Mouse (Mus musculus) heart, embryonic 16.5 days (tissue): Measurements from ENCODE around the gene Cdk5rap3. TPM values are rescaled to one million over a fixed set of nuclear protein-coding genes. Genes with fewer than 3 reads are reported as not detected.

Source experiments
- ATAC-seq: fragments of 200-750 bp; cut with Nextera tagmentation; replicated peaks from 2 replicates; pipeline ENCODE4 v1.8.0; 2017; ENCODE audit warnings: moderate number of reproducible peaks; ENCODE audit not compliant: insufficient read depth, low FRiP score; ENCODE audit errors: extremely low read depth
- H3K27ac ChIP-seq: fragments of 300-500 bp; sonication (generic); 2 replicates; pipeline ENCODE4 v1.5.1; 2014; ENCODE audit warnings: mild to moderate bottlenecking, low read length, control low read depth, moderate library complexity
- H3K27me3 ChIP-seq: fragments of 300-500 bp; sonication (generic); 2 replicates; pipeline ENCODE4 v1.6.1; 2014; ENCODE audit warnings: low read length, mixed read lengths; ENCODE audit not compliant: control insufficient read depth, insufficient read depth
- H3K36me3 ChIP-seq: fragments of 300-500 bp; sonication (generic); 2 replicates; pipeline ENCODE4 v1.6.1; 2014; ENCODE audit not compliant: control insufficient read depth, insufficient read depth
- H3K4me1 ChIP-seq: fragments of 300-500 bp; sonication (generic); 2 replicates; pipeline ENCODE4 v1.6.1; 2014; ENCODE audit warnings: low read length, mixed read lengths; ENCODE audit not compliant: control insufficient read depth, insufficient read depth
- H3K4me2 ChIP-seq: fragments of 300-500 bp; sonication (generic); 2 replicates; pipeline ENCODE4 v1.6.1; 2014; ENCODE audit warnings: low read depth, mild to moderate bottlenecking, control low read depth, low read length
- H3K4me3 ChIP-seq: fragments of 300-500 bp; sonication (generic); 2 replicates; pipeline ENCODE4 v1.5.1; 2014; ENCODE audit warnings: mild to moderate bottlenecking, control low read depth, low read length
- H3K9ac ChIP-seq: fragments of 300-500 bp; sonication (generic); 2 replicates; pipeline ENCODE4 v1.6.1; 2014; ENCODE audit warnings: low read length, control low read depth
- H3K9me3 ChIP-seq: fragments of 300-500 bp; sonication (generic); replicated peaks from 2 replicates; pipeline ENCODE4 v1.6.1; 2016; ENCODE audit warnings: low read length; ENCODE audit not compliant: control insufficient read depth
- WGBS: fragments of 180-500 bp; shearing (Covaris S2); extraction: QIAGEN DNeasy Blood & Tissue Kit; methylation state at CpG from one replicate; pipeline ENCODE4 v1.1.7; 2014; 5-methylcytosine and 5-hydroxymethylcytosine counted together
- polyA plus RNA-seq: library from polyadenylated mRNA; unstranded; fragments of >200 nt; fragmentation: Nextera tagmentation; extraction: Ambion mirVana; gene quantifications from 2 replicates; pipeline ENCODE4 v1.2.1, GENCODE M21; 2015

Cdk5rap3 gene
- polyA plus RNA-seq, 1 experiment from 2014 or later: 60.5 TPM

DNA sequence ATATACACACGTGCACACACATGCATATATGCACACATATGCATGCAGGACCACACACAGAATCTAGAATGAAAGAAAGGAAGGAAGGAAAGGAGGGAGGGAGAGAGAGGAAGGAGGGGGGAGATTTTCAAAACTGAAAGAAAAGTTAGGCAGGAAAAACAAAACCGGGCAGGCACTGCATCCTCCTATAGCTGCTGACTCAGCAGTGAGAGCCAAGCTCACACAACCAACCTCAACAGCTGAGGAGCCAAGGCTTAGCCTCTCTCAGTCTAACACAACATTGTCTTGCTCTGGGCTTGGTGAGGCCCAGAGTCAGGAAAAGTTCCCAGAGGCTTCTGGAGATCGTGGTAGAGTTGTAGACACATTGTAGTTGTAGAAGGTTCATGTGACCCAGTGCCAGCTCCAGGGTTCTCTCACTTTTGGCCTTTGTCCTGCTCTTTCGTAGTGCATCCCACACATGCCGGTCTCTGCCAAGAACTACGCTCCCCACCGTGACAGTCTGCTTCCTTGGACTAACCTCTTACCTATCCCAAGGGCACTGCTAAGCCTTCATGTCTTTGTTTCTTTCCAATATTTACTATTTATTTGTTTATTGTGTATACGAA is 29.3 kb downstream of the Cdk5rap3 start:
- H3K4me2 ChIP-seq: no peak overlapping the region
- no peaks in the 10 kb centered on the region for H3K36me3 ChIP-seq
- no peaks in the 10 kb centered on the region for H3K9me3 ChIP-seq
- WGBS: 73% methylated on average over 8 of the region's 8 CpGs
- no peak overlapping the region for H3K27ac ChIP-seq
- ATAC-seq: no peak
- no peaks in the 10 kb centered on the region for H3K27me3 ChIP-seq
- no peak overlapping the region for H3K9ac ChIP-seq
- no peak overlapping the region for H3K4me3 ChIP-seq
- H3K4me1 ChIP-seq: no peaks in the 10 kb centered on the region

GRCm38 (mm10) chr11:96885901-96886340 is 30.4 kb downstream of the Cdk5rap3 start:
- Histone ChIP-seq H3K4me2 (no peak overlapping the region), H3K27ac (no peak overlapping the region), H3K4me3 (no peak overlapping the region), H3K9ac (no peak overlapping the region), H3K4me1 (no peaks in the 10 kb centered on the region), H3K9me3 (no peaks in the 10 kb centered on the region), H3K36me3 (no peaks in the 10 kb centered on the region), H3K27me3 (no peaks in the 10 kb centered on the region)
- no peak for ATAC-seq
- 66% methylated on average over 5 of the region's 5 CpGs for WGBS

DNA sequence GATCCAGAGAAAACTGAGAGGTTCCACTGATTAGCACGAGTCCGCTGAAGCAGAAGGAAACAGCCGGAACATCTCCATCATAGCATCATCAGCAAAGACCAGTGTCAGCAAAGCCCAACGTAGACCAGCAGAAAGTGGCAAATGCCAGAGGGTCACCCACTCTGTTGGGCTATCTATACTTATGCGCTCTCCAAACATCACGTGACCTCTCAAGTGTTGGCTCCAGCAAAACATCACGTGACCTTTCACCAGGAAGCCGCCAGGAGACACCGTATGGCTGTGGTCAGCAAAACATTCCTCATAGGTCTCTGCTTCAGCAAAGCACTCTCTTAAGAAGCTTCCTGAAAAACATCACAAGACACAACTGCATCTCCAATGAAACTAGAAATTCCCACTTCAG is 36.0 kb downstream of the Cdk5rap3 start:
- no peaks in the 10 kb centered on the region for H3K9me3 ChIP-seq
- no peak overlapping the region for H3K4me2 ChIP-seq
- peaks cover 3% of the 10 kb centered on the region; the same call in 1 of the 2 replicates for H3K4me1 ChIP-seq
- H3K36me3 ChIP-seq: no peaks in the 10 kb centered on the region
- H3K27ac ChIP-seq: no peak overlapping the region
- H3K4me3 ChIP-seq: no peak overlapping the region
- peaks cover 2% of the 10 kb centered on the region; the same call in 1 of the 2 replicates for H3K27me3 ChIP-seq
- H3K9ac ChIP-seq: no peak overlapping the region
- ATAC-seq: no peak
- WGBS: 51% methylated on average over 9 of the region's 9 CpGs

DNA sequence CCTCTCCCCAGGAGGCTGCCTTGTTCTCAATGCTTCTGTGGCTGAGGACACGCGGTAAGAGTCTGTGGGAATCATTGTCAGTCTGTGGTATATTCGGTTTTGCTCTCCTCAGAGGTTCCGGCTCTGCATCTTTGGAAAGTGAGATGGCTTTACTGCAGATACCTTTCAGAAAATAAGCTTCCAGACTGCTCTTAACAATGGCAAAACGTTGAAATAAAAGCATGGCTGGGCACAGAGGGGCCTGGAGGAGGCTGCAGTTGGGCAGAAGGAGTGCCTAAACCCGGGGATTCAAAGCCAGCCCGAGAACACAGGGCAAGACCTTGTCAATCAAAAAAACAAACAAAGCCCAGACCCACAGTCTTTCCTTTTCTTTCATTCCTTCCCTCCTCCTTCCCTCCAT is 36.9 kb downstream of the Cdk5rap3 start:
- H3K9ac ChIP-seq: no peak overlapping the region
- H3K9me3 ChIP-seq: no peaks in the 10 kb centered on the region
- H3K27me3 ChIP-seq: peaks cover 7% of the 10 kb centered on the region
- no peak overlapping the region for H3K27ac ChIP-seq
- ATAC-seq: no peak
- H3K4me2 ChIP-seq: no peak overlapping the region
- no peak overlapping the region for H3K4me3 ChIP-seq
- H3K36me3 ChIP-seq: no peaks in the 10 kb centered on the region
- H3K4me1 ChIP-seq: peaks cover 3% of the 10 kb centered on the region; the same call in 1 of the 2 replicates
- 43% methylated on average over 7 of the region's 7 CpGs for WGBS

- Histone ChIP-seq H3K9ac (no peak overlapping the region), H3K4me3 (no peak overlapping the region), H3K27me3 (peaks cover 7% of the 10 kb centered on the region), H3K4me1 (peaks cover 3% of the 10 kb centered on the region; the same call in 1 of the 2 replicates), H3K27ac (no peak overlapping the region), H3K36me3 (no peaks in the 10 kb centered on the region), H3K4me2 (no peak overlapping the region), H3K9me3 (no peaks in the 10 kb centered on the region)
- WGBS: 49% methylated on average over 3 of the region's 3 CpGs
- ATAC-seq: no peak
These were observed 37.6 kb downstream of the Cdk5rap3 start for GRCm38 (mm10) chr11:96878715-96879114.

DNA sequence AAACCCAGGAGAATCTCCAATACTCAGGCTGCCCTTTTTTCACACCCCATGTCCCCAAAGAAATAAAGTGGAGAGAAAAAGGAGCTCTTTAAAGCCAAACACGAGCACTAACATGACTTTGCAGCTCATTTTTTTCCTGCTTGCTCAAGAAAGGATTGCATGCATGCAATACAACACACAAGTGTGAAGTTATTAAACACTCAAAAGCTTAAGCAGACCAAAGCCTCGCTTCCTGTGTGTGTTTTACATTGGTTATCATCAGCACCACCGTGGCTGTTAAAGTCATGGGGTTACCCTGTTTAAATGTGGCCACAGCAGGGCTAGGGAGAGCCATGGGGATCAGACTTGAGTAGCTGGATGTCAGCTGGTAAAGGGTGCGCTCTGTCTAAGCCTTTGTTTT is 39.2 kb downstream of the Cdk5rap3 start:
- Histone ChIP-seq H3K36me3 (no peaks in the 10 kb centered on the region), H3K27ac (no peak overlapping the region), H3K4me1 (peaks cover 9% of the 10 kb centered on the region), H3K4me2 (no peak overlapping the region), H3K9me3 (no peaks in the 10 kb centered on the region), H3K9ac (no peak overlapping the region), H3K27me3 (peaks cover 9% of the 10 kb centered on the region), H3K4me3 (no peak overlapping the region)
- 45% methylated on average over 4 of the region's 4 CpGs for WGBS
- ATAC-seq: no peak

DNA sequence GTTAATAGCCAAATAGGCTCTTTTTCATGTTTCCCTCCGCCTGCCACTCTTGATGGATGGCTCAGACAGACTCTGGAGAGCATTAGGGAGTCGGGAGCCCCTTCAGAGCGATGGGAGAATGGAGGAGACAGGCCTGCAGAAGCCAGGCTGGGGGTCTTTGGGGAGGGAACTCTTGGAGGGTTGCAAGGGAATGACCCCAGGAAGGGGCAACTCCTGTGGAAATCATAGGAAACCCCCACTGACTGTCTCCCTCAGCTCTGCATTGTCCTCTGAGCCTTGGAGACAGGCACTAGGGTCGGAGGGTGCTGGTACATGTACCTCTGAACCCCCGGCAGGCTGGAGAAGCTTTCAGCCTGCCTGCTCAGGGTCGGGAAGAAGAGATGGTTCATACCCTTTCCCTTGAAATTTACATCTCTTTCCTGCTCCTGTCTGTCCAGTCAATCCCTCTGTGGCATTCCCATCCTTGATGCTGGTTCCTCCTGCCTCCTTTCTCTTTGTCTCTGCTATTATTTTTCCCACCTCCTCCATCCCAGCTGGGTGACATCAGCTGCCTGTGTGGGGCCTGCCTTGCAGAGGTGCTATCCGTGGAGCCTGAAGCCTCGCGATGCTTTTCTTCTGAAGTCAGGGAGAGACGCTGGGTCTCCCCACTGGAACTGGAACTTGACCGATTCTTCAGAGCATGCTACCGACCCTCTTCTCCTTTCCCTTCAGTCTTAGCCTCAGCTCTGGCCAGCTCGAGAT is 39.8 kb downstream of the Cdk5rap3 start:
- WGBS: 21% methylated on average over 13 of the region's 13 CpGs
- H3K4me3 ChIP-seq: peak overlapping the region; percentile 51
- H3K27me3 ChIP-seq: peaks cover 9% of the 10 kb centered on the region
- no peak overlapping the region for H3K27ac ChIP-seq
- no peaks in the 10 kb centered on the region for H3K36me3 ChIP-seq
- no peak overlapping the region for H3K9ac ChIP-seq
- peaks cover 9% of the 10 kb centered on the region for H3K4me1 ChIP-seq
- H3K9me3 ChIP-seq: no peaks in the 10 kb centered on the region
- H3K4me2 ChIP-seq: peak overlapping the region; percentile 80
- ATAC-seq: no peak

DNA sequence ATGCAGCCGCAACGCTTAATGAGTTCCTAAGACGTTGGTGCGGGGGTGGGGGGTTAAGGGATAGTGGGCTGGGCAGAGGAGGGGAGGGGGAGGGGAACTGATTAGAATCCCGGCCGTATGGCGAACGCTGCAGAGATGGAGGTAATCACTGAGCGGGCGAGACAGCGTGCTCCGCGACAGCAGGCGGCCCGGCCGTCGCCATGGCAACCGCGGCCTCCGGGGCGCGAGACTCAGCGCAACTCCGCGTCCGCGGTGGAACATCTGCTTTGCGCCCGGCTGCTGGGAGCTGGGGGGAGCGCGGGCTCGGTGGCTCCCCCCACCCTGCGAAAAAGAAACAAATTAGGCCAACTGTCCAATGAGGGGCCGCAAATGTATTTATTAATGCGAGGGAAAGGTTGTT is 40.6 kb downstream of the Cdk5rap3 start:
- no peaks in the 10 kb centered on the region for H3K36me3 ChIP-seq
- H3K9ac ChIP-seq: no peak overlapping the region
- WGBS: 2% methylated on average over 35 of the region's 35 CpGs
- peak; percentile 62; the same call in 1 of the 2 replicates for ATAC-seq
- peak overlapping the region; percentile 51 for H3K4me3 ChIP-seq
- H3K27me3 ChIP-seq: peaks cover 9% of the 10 kb centered on the region
- no peaks in the 10 kb centered on the region for H3K9me3 ChIP-seq
- H3K4me1 ChIP-seq: peaks cover 9% of the 10 kb centered on the region
- no peak overlapping the region for H3K27ac ChIP-seq
- peak overlapping the region; percentile 80 for H3K4me2 ChIP-seq

DNA sequence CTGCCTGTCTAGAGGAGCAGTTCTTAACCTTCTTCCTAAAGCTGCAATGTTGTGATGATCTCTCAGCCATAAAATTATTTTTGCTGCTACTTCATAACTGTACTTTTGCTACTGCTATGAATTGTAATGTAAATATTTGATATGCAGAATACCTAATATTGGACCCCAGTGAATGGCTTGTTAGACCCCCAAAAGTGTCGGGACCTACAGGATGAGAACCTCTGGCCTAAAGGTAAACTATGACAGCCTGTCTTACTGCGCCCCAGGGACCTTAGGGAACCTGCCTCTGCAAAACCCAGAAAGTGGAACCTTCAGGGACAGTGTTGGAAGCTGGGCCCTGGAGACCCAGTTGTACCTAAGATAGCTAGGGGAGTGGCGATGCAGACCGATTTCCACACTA is 41.0 kb downstream of the Cdk5rap3 start:
- no peaks in the 10 kb centered on the region for H3K36me3 ChIP-seq
- H3K27me3 ChIP-seq: peaks cover 9% of the 10 kb centered on the region
- no peaks in the 10 kb centered on the region for H3K9me3 ChIP-seq
- peak overlapping the region; percentile 51 for H3K4me3 ChIP-seq
- WGBS: 29% methylated on average over 4 of the region's 4 CpGs
- H3K27ac ChIP-seq: no peak overlapping the region
- peak overlapping the region; percentile 80 for H3K4me2 ChIP-seq
- H3K4me1 ChIP-seq: peaks cover 9% of the 10 kb centered on the region
- no peak overlapping the region for H3K9ac ChIP-seq
- no peak for ATAC-seq
